Mouse (Mus musculus): ENCODE results near the gene Stom.
A peak's percentile ranks its signal among the peaks of the same experiment; 100 is the strongest.

Stom gene

DNA sequence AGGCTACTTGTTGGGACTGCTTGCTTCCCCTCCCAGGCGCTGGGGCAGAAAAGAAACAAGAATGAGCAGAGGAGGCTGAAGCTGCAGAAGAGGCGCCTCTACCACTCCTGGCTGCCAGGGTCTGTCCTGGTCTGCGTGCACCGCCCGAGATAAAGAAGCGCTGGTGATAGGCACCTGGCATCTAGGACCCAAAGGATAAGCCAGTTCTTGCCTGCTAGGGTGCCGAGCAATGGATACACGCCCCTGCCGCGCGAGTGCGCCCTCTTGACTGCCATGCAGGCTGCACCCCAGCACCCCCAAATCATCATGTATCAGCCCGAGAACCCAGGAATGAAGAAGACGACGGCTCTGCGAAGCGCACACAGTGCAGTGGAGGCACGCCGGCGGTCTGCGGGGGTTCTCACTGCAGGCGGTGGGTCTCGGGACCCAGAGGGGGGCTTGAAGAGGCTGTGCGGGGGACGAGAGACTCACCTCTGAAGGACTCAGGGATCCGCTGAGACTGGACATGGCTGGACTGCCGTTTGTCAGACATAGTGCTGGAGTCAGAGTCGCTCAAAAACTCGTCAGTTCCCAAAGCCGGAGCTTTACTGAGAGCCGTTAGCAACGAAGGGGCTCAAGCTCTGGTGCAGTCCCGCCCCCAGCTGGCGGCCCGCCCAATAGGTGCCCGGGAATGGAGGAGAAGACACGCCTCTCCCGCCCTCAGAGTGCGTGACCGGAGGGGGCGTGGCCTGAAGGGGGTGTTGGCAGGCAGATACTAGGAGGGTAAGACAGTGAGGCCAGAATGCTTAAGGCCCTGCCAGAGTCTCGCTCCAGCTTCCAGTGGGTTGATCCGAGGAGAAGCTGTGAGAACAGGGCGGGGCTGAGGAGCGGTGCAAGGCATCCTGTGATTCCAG is at the start of gene Stom:
Gene Stom, minus strand, starts transcription at position 589 of the 893 bp plus-strand sequence.
- DNase-seq (ENCODE audit: low spot score in 2 of 2) = peak; percentile 98 to 99

- no peak for DNase-seq (ENCODE audit: low spot score in 2 of 2)
Measured at GRCm38 (mm10) chr2:35385441-35385871, 48.7 kb upstream of the Stom start.

DNA sequence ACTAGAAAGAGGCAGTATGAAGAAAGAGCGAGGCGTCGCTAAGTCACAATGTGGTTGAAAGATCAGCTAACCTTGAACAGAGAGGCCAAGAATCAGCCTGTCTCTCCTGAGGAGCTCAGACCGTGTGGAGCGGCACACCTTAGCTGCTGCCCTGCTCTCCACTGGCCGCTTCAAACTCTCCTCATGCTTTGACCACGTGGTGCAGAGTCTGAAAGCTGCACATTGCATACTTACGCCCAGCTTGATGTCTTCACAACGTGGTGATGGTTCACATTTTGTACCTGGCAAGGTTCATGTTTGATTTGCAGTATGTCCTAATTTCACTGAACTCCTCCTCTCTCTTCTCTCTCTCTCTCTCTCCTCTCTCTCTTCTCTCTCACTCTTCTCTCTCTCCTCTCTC is 42.5 kb upstream of the Stom start:
- DNase-seq (ENCODE audit: low spot score in 2 of 2) = no peak

DNA sequence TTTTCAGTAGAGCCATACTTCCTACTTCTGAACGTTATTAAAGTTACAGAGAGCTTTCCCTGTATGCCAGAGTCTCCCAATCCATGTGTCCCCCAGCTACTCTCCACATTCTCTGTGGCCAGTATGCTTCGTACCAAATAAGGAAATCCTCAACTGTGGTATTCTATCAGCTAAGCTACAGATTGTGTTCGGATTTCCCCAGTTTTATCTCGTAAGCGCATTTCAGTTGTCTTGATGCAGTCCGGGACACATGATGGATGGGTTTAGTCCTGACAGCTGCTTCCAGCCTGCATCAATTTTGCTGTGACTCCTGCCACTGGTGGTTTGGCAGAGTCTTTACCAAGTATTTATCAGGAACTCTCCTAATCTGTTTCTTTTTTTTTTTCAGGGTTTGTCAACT is 40.8 kb upstream of the Stom start:
- no peak for DNase-seq (ENCODE audit: low spot score in 2 of 2)

- DNase-seq (ENCODE audit: low spot score in 2 of 2) = peak in 1 of 2 experiments; percentile 37
Measured at GRCm38 (mm10) chr2:35373003-35373402, 36.2 kb upstream of the Stom start.

DNA sequence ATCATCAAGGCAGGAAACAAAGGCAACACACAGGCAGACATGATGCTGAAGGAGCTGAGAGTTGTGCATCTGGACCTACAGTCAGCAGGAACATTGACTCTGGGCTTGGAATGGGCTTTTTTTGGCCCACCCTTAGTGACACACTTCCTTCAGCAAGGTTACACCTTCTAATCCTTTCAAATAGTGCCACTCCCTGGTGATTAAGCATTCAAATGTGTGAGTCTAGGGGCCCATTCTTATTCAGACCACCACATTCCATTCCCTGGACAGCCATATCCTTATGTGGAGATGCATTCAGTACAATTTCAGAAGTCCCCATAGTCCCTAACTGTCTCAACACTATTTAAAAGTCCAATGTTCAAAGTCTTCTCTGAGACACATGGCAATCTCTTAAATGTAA is 33.9 kb upstream of the Stom start:
- DNase-seq (ENCODE audit: low spot score in 2 of 2) = no peak

DNA sequence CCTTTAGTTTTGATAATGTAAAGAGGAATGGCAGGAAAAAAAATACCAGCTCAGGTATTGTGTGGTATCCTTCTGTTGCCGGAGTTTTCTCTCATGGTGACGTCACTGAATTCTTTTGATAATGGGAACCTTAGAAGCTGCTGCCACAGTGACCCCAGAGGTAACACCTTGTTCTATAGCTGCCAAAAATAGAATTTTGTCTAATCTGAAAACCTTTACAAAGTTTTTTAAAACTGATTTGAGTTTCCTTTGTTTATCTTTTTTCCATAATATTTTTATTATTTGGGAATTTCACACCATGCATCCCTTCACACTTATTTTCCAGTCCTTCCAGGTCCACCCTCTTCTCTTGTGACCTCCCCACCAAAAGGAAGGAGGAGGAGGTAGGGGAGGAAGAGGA is 30.9 kb upstream of the Stom start, which contains the start of gene 4930568D16Rik:
Gene 4930568D16Rik, minus strand, starts transcription at position 101 of the 400 bp plus-strand sequence.
- DNase-seq (ENCODE audit: low spot score in 2 of 2) = no peak

DNA sequence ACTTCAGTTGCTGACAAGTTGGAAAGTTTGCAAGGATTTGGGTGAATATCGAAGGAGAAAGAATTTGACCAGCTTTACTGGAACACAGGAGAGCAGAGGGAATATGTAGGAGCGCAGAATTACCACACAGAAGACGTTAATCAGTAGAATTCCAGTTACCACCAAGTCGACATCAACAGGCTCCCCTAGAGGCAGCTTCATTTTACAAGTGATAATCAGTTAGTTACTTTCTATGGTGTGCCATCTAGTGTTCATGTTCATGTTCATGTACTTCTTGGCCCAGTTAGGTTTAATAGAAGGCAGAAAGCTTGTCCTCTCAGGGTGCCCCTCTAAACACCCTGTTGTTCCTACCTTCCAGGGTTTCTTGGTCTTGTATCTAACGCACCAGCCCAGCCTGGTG is 12.4 kb upstream of the Stom start:
- no peak for DNase-seq (ENCODE audit: low spot score in 2 of 2)

DNA sequence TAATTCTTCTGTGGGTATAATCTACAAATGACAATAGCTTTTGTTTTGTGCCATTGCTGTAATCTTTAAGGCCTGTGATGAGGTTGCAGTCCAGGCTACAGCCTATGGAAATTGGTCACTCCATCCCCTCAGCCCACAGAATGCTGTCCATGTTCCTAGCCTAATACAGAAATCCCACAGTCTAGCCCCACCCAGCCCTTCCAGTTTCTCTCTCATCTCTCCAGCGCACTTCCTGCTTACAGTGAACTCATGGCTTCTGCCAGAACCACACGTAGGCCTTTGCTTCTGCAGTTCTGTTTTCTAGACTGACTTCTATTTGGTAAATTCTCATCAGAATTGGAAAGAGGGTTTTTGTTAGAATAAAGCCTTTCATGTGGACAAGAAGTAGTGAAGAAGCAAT is 9.2 kb upstream of the Stom start:
- no peak for DNase-seq (ENCODE audit: low spot score in 2 of 2)

GRCm38 (mm10) chr2:35342605-35343004 is 5.8 kb upstream of the Stom start:
- DNase-seq (ENCODE audit: low spot score in 2 of 2) = no peak

DNA sequence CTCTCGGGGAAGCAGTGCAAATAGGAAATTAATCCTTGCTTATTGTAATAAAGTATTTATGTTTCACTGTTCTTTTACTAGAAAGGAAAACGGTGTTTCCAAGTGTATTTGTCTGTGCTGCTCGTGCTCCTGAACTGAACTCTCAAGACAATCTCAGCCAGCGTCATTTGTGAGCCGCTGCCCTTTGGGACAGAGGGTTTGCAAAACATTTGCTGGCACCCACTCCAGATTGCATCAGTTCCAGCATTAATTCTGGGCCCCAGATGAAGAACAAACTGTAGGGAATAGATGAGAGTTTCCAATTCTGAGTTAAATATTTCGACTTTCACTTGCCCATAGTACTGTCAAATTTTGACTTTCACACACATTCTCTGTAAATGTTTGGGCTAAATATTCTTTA is 1.9 kb upstream of the Stom start:
- DNase-seq (ENCODE audit: low spot score in 2 of 2) = no peak

- no peak for DNase-seq (ENCODE audit: low spot score in 2 of 2)
Measured at GRCm38 (mm10) chr2:35338036-35338435, 1.3 kb upstream of the Stom start.

DNA sequence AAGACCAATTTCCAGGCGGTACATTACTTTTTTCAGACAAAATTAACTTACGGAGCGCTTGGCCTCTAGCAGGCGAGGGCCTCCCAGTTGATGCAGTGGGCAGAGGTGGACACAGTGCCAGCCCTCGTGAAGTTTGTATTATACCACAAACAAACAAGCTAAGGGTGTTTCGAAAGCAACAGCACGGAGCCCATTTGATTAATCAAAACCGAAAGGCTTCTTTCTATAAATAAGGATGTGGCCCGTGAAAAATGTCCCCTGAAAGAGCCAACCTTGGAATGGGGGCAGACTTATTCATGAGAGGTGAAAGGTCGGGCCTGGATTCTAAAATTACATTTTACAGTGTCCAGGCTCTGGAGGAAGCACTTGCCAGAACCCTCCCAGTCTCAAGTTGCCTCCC is 643 bp upstream of the Stom start:
- no peak for DNase-seq (ENCODE audit: low spot score in 2 of 2)

DNA sequence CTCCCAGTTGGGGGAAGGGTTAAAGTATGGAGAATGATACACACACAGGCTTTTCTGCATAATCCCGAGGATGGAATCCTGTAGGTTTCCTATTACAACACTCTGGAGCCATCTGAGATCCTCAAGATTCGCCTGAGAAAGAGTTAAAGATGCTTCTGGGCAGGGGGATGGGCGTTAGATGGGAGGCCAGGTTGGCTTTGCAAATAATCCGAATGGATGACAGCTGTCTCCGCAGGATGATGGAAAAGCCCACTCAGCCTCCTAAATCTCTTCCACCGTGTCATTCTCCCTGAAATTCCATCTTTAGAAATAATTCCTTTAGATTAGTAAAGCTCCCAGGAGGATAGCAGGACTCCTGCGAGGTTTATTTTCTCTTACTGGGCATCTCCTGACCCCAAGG is 1.2 kb downstream of the Stom start:
- no peak for DNase-seq (ENCODE audit: low spot score in 2 of 2)

- DNase-seq (ENCODE audit: low spot score in 2 of 2) = no peak
Measured at GRCm38 (mm10) chr2:35333670-35334069, 3.1 kb downstream of the Stom start.

DNA sequence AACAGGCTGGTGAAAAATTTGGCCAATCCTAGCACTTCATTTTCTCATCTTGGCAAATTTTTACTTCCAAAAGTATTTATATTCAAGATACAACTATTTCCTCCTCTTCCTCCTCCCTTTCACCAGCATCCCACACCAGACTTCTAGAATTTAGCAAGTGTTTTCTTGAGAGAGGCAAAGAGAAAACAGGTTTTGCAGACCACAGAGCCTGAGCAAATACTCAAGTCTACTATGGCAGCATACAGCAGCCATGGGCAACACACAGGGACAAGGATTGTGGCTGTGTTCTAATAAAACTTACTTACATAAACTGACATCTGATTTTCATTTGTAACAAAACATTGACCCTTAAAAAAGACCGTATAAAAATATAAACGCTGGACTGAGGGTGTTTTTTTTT is 5.6 kb downstream of the Stom start:
- DNase-seq (ENCODE audit: low spot score in 2 of 2) = no peak

- no peak for DNase-seq (ENCODE audit: low spot score in 2 of 2)
Measured at GRCm38 (mm10) chr2:35329061-35329460, 7.7 kb downstream of the Stom start.

DNA sequence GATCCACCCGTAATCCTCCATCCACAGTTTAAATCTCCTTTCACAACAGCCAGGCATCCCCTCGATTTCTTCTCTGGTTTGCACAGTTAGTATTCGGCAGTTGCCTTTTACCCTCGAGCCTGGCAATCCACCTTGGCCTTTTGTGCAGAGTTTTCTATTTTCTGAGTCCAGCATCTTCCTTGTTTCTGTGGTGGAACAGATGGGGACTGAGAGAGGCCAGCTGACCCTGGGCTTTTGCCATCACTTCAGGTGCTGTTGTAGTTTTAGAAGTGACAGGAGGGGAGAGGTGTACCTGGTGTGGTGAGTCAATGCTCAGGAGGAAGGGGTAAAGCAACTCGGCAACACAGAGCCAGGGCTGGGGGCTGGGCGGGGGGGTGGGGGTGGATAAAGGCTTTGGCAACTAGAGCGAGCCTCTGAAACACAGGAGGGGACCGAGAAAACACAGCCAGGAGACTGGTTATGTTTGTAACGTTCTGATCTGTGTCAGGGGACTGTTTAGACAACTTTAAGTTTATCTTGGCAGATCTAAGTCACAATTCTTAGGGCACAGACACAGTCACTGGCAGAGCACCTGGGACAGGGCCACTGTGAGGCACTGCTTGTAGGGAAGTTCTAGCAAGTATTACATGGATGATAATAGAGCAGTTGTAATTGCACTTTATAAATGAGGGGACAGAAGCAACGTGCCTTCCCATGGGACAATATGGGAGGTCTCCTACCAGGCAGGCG is 8.5 kb downstream of the Stom start:
- no peak for DNase-seq (ENCODE audit: low spot score in 2 of 2)

DNA sequence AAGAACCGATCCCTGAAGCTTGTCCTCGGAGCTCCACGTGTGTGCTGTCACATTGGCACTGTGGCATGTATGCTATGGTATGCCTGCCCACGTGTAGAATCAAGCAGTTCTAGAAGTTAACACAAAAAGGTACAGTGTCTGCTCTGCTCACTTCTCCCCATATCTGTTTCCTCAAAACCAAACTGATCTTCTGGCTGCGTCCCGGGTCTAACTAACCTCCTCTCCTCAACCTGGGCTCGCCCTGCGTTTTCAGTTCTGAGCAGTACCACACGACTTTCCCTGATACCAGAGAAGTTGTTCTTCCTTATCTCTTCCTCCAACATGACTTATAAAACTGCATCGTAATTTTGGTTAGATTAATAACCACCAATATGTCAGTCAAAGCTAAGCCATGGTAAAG is 9.2 kb downstream of the Stom start:
- no peak for DNase-seq (ENCODE audit: low spot score in 2 of 2)

GRCm38 (mm10) chr2:35326931-35327330 is 9.8 kb downstream of the Stom start:
- DNase-seq (ENCODE audit: low spot score in 2 of 2) = no peak

- no peak for DNase-seq (ENCODE audit: low spot score in 2 of 2)
Measured at GRCm38 (mm10) chr2:35325930-35326329, 10.8 kb downstream of the Stom start.

DNA sequence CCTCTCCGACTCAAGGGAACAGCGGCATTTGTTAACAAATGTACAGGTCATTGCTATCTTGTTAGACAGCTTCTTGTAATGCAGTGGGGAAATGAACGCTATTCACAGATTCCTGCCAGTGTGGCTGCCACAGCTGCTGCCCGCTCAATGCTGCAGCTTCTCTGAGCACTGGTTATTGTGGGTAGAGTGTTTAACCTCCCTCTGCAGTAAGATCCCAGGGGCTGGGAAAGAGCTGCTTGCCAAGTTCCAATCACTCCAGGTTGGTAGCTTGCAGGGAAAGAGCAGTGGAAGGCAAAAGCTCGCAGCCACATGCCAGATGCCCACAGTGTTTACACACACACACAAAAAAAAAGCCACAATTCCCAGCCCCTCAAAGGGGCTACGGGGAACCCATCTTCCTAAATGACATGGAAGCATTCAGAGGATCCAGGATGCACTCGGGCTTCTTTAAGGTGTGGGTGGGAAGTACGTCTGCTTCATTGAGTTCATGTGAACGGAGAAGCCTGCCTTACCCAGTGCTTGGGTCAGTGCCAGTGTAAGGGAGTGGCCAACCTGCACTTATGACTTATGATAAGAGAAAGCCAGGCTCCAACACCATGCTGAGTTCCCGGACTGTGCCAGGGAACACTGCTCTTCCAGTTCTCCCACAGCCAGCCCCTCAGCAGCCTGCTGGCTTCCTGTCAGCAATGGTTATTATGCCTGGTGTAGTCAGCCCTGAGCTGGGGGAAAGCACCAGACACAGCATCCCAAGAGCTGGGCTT is 14.2 kb downstream of the Stom start:
- DNase-seq (ENCODE audit: low spot score in 2 of 2) = peak; percentile 40 to 42
